Mouse (Mus musculus): Measurements from ENCODE around the gene Serping1.
"Not testable (repeated sequence)": the region's sequence is repeated elsewhere in the genome, so short reads cannot be mapped to it uniquely, and the experiment has no call there.

Gene Serping1

DNA sequence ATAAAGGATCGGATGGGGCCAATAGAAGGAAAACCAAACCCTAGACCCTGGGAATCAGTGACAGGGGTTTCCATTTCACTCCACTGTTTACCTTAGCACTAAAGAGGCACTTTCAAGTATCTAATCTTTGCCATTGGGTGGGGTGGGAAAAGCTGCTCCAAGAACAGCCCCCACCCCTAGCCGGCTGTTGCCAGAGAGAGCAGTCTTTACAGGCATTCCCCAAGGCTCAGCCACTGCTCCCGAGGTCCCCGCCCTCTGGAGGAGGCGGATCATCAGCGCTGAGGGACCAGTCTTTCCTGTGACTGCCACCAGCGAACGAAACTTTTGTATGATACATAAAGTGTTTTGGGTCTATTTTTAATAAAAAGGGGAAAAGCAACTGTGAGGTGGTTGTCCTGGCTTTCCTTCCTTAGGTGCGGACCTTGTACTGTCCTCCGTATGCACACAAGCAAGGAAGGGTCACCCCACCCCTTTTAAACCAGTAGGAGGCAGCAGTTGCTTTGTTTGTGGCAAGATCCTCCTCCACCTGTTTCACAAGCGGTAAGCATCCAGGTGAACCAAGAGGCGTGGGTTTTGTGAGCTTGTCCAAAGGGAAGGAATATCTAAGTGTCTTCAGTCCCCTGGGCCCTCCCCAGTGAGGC, 36.9 kb downstream of the Serping1 start:
- no peak for DNase-seq (ENCODE audit: low spot score in 2 of 2)

DNA sequence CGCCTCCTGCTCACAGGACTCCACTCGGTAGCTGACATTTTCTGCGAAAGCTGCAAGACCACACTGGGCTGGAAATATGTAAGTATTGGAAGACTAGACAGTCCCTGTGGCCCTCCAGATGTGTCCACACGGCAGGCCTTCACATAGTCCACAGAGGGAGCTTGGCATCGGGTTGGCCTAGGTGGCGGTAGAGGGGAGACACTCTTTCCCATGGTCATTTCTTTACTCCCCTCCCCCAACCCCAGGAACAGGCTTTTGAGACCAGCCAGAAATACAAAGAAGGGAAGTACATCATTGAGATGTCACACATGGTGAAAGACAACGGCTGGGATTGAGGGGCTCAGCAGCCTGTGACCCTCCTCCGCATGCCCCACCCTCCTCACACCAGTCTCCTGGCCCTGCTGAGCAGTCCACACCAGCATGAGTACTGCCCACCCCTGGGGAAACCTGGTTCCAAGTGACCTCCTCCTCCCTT, 37.8 kb downstream of the Serping1 start:
- no peak for DNase-seq (ENCODE audit: low spot score in 2 of 2)

DNA sequence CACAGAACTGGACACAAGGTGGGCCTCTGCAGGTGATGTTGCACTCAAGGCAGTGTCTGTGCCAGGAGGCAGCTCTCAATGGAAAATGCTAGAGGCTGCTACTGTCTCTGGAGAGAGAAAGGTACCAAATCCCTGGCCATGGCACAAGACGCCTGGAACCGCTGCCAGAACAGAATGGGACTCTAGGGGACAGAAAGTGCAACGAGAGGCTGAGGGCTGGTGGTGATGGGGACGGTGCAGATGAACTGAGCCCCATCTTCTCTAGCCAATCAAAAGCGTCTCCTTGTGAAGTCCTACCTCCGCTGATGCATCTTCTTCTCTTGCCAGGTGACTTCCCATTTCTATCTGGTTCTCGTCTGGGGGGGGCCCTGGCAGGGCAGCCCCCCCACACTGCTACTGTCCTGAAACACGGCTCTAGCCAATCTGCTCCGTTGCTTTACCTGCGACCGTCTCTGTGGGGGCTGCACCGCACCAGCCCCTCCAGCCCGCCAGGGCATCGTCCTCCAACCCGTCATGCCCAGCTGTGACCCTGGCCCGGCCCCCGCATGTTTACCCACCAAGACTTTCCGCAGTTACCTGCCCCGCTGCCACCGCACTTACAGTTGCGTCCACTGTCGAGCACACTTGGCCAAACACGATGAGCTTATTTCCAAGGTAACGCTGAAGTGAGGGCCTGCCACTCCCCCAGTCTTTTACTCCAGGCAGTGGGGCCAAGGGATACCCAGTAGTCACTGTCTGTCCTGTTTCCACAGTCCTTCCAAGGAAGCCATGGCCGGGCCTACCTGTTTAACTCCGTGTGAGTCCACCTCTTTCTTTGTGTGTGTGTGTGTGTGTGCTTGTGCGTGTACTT, 38.7 kb downstream of the Serping1 start:
- no peak for DNase-seq (ENCODE audit: low spot score in 2 of 2)

DNA sequence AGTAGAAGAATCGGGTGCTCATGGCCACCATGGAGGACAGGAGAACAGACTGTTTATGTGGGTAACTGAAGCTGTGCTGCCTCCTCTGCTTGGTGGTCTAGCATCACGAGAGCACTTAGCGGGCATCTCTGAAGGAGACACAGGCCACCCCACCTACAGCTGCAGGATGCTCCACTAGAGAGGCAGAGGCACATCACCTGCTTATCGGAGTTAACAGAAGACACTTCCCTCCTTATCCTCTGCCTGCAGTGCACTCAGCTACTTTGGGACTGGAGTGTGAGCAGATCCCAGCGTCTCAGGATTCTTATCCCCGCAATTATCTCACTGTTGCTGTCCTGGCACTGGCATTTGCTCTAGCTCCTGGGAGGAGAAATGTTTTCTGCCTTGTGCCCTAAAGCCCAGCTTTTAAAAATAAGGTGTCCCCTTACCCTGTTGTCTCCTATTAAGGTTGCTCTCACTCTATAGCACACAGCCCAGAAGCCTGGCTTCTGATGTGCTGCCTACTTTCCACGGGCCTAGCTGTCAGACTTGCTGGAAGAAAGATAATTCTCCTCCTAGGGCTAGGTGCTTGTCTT, 39.8 kb downstream of the Serping1 start:
- DNase-seq (ENCODE audit: low spot score in 2 of 2), result no peak

DNA sequence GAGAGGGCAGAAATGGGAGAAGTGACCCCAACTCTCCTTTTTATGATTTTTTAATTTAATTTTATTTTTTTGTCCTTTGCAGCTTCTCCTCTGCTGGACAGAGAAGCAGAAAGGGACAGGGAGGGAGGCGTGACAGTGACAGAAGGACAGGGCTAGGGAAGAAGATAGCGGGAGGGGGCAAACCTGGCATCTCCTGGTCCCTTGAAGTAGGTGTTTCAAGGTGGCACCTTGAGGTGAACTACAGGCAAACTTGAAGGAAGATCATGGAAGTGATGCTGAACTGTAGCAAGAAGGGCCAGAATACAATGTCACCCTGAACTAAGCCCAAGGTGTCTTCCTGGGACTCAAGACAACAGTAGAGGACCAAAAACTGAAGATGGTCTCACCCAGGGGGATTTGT, 40.3 kb downstream of the Serping1 start:
- no peak for DNase-seq (ENCODE audit: low spot score in 2 of 2)

DNA sequence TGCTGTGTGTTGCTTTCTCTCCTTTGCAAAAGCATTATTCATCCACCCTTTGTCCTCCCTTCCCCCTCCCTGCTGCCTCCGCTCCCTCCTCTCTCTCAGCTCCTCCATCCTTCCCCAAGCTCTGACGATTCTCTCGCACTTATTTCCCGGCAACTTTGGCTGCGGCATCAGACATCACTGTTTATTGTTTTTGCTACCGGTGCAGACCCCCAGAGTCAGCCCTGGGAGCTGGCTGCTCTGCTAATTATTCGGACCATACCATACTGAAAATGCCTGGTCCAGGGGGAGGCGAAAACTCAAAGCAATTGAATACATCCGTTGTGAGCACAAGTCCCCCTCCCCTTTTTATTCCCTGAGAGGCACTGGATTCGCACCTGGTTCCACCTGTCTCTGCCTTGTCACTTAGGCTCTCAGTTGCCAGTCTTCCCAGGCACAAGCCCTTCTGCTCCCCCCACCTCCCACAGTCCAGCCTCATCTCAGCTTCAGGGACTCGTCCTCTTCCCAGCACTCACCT, 40.8 kb downstream of the Serping1 start:
- DNase-seq (ENCODE audit: low spot score in 2 of 2), result peak in 1 of 2 experiments; percentile 12

DNA sequence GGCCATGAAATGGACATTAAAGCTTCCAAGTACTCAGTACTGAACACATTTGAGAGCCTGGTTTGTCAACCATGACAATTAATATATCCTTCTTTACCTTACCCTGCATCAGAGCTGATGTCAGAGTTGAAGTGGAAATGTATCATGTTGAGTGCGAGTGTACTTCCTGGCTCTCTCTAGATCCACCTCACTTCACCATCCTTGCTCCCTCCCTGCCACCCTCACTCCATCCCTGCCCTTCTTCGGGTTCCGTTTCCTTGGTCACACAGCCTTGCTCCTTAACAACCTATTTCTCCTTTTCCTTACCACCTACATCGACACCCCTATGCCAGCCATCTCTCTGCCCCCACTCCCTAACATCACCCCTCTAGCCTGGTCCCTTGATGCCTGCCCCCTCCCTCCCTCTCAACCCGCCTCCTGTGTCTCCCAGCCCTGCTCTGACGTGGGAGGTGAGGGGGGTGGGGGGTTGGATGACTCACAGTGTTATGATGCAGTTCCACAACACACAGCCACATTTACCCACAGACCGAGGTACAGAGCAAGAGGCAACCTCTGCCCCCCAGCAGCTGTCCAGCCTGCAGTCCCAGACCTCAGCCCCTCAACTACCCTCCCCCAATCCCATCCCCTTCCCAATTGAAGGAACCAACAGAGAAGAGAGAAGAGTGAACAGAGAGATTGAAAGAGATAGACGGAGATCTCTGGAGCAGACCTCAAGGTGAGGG, 41.5 kb downstream of the Serping1 start, which contains the start of gene Ypel4:
TSS of gene Ypel4 (plus strand) at position 480 of the 722 bp plus-strand sequence.
- peak; percentile 51 to 59 for DNase-seq (ENCODE audit: low spot score in 2 of 2)

DNA sequence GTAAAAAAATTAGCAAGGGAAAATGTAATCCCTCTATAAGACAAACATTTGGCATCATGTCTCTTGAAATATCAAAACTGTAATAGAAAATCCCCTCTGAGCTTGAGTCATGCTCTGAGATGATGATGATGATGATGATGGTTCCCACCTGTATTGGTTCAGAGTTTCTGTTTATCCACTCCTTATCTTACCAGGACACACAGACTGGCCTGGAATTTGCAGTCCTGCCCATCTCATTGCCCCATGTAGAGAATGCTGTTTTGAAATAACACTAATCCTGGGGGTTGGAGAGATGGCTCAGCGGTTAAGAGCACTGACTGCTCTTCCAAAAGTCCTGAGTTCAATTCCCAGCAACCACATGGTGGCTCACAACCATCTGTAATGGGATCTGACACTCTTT, 42.9 kb downstream of the Serping1 start:
- DNase-seq (ENCODE audit: low spot score in 2 of 2), result no peak

DNA sequence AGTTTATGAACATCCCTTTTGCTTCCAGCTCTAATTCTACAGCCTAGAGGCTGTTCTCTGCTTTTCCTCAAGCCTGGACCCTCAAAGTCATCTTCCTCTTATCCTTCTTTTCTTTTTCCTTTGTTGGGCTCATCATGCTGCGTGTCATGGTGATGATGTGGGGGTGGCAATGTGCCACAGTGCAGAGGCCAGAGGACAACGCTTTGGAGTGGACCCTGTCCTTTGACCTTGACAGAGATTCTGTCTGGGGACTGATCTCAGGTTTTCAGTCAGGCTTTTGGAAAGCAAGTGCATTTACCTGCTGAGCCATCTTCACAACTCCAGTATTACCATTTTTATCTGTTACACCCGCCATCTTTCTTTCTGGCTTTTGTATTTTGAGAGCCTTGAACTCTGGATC, 44.0 kb downstream of the Serping1 start:
- no peak for DNase-seq (ENCODE audit: low spot score in 2 of 2)

DNA sequence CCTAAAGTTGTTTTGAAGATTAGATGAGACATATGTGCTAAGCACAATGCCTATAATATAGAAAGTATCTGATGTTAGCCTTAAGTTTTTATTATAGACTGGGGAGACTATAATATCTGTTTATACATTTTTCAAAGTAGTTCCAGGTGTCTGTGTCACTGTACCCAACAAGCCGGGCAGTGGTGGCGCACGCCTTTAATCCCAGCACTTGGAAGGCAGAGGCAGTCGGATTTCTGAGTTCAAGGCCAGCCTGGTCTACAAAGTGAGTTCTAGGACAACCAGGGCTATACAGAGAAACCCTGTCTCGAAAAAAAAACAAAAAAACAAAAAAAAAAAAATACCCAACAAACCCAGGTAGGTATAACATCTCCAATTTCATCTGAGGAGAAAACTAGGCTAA, 47.1 kb downstream of the Serping1 start:
- not testable (repeated sequence) for DNase-seq (ENCODE audit: low spot score in 2 of 2)

DNA sequence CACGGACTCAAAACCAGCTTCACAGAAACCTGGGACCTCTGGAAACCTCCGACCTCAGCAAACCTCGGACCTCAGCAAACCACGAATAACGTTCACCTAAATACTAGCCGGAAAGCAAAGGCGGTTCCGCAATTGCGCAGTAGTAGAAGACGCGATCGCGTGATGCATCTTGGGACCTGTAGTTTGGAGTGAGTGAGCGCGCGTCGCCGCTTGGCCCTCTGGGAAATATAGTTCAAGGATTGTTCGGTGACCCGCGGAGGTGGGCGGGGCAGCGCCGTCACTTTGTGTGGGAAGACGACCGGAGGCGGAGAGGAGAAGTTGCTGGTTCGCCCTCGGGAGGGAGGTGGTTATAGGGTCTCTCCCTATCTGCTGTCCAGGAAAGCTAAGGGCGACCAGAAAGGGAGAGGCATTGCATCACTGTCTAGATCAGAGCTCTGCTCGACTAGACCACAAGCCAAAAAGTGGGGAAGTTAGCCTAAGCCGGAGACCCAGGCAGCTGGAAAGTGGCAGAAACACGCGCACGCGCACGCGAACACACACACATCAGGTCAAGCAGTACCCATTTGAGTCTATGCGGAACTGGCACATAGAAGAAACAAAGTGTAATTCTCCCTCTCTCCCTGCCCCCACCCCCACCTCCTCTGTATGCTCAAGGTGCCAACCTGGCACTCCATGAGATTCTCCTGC, 47.9 kb downstream of the Serping1 start, which contains the start of gene Clp1:
TSS of gene Clp1 (minus strand) at position 179 of the 687 bp plus-strand sequence.
- peak; percentile 92 to 94 for DNase-seq (ENCODE audit: low spot score in 2 of 2)

DNA sequence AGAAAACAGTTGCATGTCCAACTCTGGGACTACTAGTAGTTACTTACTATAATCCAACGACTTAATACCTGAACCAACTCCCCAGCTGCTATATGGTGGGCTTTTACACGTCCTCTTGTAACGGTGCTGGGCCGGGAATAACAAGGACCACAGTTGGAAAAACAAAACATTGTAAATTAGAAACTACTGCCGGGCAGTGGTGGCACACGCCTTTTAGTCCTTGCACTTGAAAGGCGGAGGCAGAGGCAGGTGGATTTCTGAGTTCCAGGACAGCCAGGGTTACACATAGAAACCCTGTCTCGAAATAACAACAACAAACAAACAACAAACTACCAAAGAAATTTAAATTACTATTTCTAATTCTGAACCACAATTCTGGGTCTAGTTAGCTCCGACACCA, 48.5 kb downstream of the Serping1 start:
- no peak for DNase-seq (ENCODE audit: low spot score in 2 of 2)

DNA sequence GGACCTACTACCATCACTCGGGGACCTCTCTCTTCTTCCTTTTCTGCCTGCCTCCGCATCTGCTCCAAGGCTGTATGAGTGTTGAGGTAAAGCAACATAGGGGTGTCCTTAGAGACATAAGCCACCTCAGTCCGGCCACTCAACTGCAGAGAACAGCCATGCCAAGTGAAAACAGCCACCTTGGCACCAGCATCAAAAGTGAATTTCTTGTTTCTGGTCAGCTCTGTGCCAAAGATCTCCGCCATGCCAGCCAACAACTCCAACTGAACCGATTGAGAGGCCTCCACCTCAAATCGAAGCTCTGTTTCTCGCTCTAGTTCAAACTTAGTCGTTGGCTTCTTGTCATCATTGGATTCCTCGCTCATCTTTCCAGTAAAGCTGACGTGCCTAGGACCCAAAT, 49.5 kb downstream of the Serping1 start:
- no peak for DNase-seq (ENCODE audit: low spot score in 2 of 2)

DNA sequence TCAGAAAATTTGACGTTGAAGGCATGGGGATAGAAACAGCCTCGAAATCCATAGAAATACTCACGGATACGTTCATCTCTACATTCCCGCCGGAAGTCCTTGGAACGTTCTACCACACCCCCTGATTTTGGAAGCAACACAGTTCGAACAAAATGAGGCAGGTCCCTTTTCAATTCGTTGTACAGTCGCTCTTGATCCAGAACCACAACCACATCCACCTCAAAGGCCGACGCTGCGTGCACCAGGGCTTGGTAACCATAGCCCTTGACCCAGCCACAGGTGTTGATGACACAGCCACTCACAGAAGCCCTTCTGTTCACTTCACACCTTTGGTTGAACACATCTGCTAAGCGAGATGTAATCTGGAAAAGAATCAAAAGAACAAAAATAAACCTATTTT, 51.4 kb downstream of the Serping1 start:
- DNase-seq (ENCODE audit: low spot score in 2 of 2), result no peak

DNA sequence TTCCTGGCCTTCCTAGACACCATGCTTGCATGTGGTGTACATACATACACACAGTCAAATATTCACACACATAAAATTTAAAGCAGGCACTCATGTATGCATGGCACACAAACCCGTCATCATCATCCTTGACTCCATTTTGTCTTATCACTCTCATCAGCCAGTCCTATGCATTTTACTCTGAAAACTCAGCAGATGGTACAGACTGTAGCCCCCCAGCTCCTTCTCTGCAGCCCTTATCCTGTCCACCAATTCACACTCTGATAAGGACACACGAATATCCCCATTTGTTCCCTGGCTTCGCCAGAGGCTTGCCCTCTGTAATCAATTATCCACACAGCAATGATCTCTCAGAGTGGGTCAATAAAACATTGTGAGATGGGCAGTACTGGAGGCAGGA, 54.1 kb downstream of the Serping1 start:
- DNase-seq (ENCODE audit: low spot score in 2 of 2), result no peak

DNA sequence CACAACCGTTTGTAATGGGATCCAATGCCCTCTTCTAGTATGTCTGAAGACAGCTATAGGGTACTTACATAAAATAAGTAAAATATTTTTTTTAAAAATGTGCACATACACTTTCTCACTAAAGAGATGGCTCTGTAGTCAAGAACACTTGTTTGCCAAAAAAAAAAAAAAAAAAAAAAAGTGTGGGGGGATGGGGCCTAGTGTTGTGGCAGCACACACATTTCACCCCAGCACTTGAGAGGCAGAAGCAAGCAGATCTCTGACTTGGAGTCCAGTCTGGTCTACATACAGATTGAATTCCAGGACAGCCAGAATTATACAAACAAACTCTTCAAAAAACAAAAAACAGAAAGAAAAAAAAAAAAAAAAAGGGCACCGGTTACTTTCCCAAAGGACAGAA, 54.5 kb downstream of the Serping1 start:
- DNase-seq (ENCODE audit: low spot score in 2 of 2), result no peak

DNA sequence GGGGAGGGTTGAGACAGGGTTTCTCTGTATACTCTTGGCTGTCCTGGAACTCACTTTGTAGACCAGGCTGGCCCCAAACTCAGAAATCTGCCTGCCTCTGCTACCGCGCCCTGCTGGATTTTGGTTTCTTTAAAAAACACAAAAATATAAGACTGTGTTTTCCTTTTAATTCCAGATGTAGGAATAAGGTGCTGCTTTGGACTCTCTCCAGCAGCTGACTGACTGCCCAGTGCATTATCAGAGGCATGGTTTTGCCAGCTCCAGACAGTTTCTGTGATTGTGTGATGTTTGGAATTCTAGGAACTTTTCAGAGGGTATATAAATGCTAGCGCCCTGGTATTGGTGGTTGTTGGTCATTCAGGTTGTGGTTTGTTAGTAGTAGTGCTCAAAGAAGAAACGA, 57.9 kb downstream of the Serping1 start:
- DNase-seq (ENCODE audit: low spot score in 2 of 2), result no peak

DNA sequence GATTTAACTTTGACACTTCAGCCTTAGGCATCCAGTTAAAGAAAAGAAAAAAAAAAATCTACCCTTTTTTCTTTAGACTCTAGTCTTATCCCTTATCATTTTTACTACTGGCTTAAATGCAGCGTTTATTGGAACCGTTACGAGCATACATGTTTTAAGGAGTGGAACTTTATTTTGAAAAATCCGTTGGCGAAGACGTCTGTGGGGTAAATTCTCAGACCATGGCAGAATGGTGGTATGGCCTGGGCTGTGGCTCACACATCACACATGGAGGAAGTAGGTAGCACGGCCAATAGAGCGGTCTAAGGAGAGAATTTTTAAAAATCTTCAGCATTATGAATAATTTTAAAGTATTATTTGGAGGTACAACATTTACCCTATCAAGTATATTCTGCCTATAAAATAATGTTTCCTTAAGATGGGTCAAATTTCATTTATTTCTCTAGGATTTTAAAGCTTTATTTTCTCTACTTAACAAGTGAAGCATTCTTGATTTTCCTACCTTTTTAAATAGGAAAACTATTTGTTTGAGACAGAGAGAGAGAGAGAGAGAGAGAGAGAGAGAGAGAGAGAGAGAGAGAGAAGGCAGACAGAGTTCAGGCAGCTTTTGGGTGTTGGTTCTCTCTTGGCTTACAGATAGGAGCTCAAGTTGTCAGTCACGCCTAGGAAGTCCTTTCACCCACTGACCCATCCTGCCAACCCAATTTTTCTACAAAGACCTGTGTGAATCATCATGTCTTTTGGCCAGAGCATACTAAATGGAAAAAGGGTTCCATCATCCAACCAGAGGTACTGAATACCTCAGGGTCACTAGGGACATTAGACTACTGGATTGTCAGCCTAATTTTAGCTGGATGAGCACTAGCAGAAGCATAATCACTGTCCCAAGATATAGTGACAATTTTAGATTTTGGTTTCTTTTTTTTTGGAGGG, 58.6 kb downstream of the Serping1 start:
- DNase-seq (ENCODE audit: low spot score in 2 of 2), result no peak

DNA sequence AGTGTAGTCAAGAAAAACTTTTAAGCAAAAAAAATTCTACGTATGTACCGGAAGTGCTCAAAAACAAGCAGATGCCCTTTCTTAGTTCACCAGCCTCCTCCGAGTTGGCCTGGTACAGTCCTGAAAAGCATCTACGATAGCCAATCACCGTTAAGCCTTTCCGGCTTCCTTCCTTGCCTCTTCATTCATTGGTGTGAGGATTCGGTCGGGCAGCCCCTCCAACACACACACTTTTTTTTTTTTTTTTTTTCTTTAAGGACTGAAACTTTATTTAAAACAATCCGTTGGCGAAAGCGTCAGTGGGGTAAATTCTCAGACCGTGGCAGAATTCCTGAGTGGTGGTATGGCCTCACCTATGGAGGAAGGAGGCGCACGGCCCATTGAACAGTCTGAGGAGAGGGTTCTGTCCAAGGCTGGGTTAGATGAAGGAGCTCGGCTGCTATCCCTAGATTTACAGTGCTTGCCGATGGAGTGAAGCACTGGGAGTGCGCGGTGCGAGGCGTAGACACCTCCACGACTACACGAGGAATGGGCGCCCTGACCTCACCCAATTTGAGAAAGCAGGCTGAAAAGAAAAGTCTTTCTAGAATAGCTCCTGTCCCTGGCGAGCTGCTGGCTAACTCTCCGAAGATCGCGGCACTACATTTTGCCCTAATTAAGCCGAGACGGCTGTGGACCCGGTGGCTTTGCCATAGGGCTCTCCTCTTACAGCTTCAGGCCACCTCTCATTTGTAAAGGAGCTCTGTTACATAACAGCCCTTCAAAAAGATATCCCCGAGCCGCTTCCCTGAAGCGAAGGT, 59.5 kb downstream of the Serping1 start:
- DNase-seq (ENCODE audit: low spot score in 2 of 2), result peak; percentile 57 to 87
